Mouse (Mus musculus): ENCODE results near the gene Timm10b. TPM values are rescaled to one million over a fixed set of nuclear protein-coding genes. Genes with fewer than 3 reads are reported as not detected.

Gene Timm10b
- 164 and 183 TPM in 2 replicates for polyA plus RNA-seq (2015; fragmentation: Nextera tagmentation; extraction: Ambion mirVana)

DNA sequence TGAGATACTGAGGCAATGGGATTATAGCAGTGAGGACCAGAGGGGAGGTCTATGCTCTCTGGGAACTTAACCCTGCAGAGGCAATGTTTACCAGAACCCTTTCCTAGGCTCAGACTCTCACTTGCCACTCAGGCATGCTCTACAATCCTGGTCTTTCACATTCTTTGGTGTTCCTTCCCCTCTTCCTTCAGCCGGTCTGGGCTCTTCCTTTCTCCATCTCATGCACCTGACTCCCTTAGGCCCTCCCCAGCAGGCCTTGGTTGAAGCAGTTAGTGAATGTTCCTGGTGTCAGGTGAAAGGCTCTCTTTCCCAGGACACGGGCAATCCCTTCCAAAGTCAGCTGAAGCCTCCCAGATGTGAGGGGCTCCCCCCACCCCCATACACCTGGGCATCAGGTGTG, at the start of gene Timm10b:
TSS of gene Timm10b (plus strand) at position 301 of the 400 bp plus-strand sequence.
- H3K9me3 ChIP-seq (ENCODE audit: low read length): no peaks in the 10 kb centered on the region
- H3K36me3 ChIP-seq (ENCODE audit: insufficient read depth, low read length): peaks cover 33% of the 10 kb centered on the region
- ATAC-seq (ENCODE audit: low FRiP score, low TSS enrichment): no peak
- peak within 1 kb of the TSS; percentile 91 for H3K9ac ChIP-seq (replicated peaks; ENCODE audit: low read length)
- peaks cover 25% of the 10 kb centered on the region for H3K4me1 ChIP-seq (ENCODE audit: insufficient read depth, low read length)
- 0 out of 2 replicates have a peak, but pooled peaks cover 2% of the 10 kb centered on the region for H3K27me3 ChIP-seq (ENCODE audit: insufficient read depth, low read length)
- peak within 1 kb of the TSS; percentile 92 for H3K27ac ChIP-seq (ENCODE audit: low read length)
- H3K4me3 ChIP-seq (ENCODE audit: low read length): peak within 1 kb of the TSS; percentile 76
- WGBS: 4% methylated on average over 2 of the region's 2 CpGs
- H3K4me2 ChIP-seq (replicated peaks; ENCODE audit: low read depth, low read length): peak within 1 kb of the TSS; percentile 94

DNA sequence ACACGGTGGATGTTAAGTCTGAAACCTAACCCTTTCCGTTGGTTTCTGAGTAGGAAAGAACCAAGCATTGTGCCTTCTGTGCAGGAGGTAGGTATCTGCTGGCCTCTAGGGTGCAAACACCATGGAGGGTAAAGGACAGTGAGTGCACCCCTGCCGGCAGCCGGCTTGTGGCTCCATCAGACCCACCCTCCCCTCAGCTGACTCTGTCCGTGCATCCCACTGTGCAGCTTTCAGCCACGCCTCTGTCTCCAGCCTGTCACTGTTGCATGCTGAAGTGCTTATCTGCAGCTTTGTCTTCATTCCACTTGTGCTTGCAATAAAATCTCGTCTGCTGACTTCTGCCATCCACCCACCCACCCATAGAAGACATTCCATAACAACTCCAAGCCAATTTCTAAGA, 49.8 kb upstream of the Timm10b start:
- WGBS: 41% methylated on average over 7 of the region's 7 CpGs
- ATAC-seq (ENCODE audit: low FRiP score, low TSS enrichment): no peak

DNA sequence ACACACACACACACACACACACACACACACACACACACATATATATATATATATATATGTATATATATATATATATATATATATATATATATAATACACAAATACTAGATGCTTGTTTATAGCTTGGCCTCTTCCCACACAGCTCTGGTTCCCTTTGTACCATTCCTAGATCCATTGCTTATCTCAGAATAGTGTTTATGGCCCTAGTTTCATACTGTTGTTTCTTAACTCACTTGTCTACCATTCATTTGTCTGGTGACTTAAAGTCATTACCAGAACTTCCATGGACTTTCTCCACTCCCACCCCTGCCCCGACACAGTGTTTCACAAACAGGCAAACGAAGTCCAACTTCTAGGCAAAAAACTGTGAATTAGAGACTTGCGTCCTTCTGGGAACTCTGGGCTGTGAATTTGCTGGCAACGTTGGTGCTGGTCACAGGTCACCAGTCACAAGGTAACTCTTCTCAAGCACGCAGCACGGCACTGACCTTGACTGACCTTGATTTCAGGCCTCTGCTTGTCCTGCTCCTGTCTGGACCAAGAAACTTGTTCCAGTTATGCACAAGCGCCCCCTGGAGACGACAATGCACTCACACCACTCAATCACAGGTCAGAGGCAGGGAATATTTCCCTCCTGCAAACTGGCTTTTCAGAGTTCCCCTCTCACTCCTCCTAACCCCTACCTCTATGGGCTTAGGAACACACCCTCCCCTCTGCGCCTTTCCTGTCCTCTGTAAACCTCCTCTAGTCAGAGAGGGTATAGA, 36.8 kb upstream of the Timm10b start:
- peak; percentile 92 for ATAC-seq (ENCODE audit: low FRiP score, low TSS enrichment)
- Histone ChIP-seq H3K9me3 (ENCODE audit: low read length) (peaks cover 10% of the 10 kb centered on the region; the same call in 1 of the 2 replicates), H3K27ac (ENCODE audit: low read length) (no peak overlapping the region), H3K4me3 (ENCODE audit: low read length) (no peak overlapping the region), H3K27me3 (ENCODE audit: insufficient read depth, low read length) (no peaks in the 10 kb centered on the region), H3K4me2 (replicated peaks; ENCODE audit: low read depth, low read length) (no peak overlapping the region), H3K4me1 (ENCODE audit: insufficient read depth, low read length) (no peaks in the 10 kb centered on the region), H3K36me3 (ENCODE audit: insufficient read depth, low read length) (no peaks in the 10 kb centered on the region), H3K9ac (replicated peaks; ENCODE audit: low read length) (no peak overlapping the region)
- 29% methylated on average over 9 of the region's 9 CpGs for WGBS

More for the DNA sequence above, 49.8 kb upstream of the Timm10b start:
- H3K4me1 ChIP-seq (ENCODE audit: insufficient read depth, low read length): no peaks in the 10 kb centered on the region
- H3K36me3 ChIP-seq (ENCODE audit: insufficient read depth, low read length): no peaks in the 10 kb centered on the region
- no peak overlapping the region for H3K4me2 ChIP-seq (replicated peaks; ENCODE audit: low read depth, low read length)
- no peaks in the 10 kb centered on the region for H3K27me3 ChIP-seq (ENCODE audit: insufficient read depth, low read length)
- no peak overlapping the region for H3K27ac ChIP-seq (ENCODE audit: low read length)
- no peak overlapping the region for H3K9ac ChIP-seq (replicated peaks; ENCODE audit: low read length)
- no peaks in the 10 kb centered on the region for H3K9me3 ChIP-seq (ENCODE audit: low read length)
- H3K4me3 ChIP-seq (ENCODE audit: low read length): no peak overlapping the region

DNA sequence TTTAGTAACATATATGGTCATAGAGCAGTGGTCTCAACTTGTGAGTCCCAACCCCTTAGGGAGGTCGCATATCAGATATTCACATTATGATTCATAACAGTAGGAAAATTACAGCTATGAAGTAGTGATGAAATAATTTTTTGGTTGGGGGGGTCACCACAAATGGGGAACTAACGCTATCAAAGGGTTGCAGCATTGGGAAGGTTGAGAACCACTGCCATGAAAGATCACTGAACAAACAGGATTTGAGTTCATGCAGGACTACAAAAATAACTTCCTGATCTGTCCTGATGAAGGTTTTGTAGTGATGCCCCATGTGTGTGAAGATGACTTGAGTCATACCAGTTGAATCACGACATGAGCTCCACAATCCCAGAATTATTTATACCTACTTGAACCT, 31.4 kb upstream of the Timm10b start:
- Histone ChIP-seq H3K27ac (ENCODE audit: low read length) (no peak overlapping the region), H3K4me3 (ENCODE audit: low read length) (no peak overlapping the region), H3K4me2 (replicated peaks; ENCODE audit: low read depth, low read length) (no peak overlapping the region), H3K36me3 (ENCODE audit: insufficient read depth, low read length) (peaks cover 37% of the 10 kb centered on the region), H3K9me3 (ENCODE audit: low read length) (peaks cover 10% of the 10 kb centered on the region; the same call in 1 of the 2 replicates), H3K27me3 (ENCODE audit: insufficient read depth, low read length) (no peaks in the 10 kb centered on the region), H3K9ac (replicated peaks; ENCODE audit: low read length) (no peak overlapping the region), H3K4me1 (ENCODE audit: insufficient read depth, low read length) (no peaks in the 10 kb centered on the region)
- no peak for ATAC-seq (ENCODE audit: low FRiP score, low TSS enrichment)
- 87% methylated on average over 3 of the region's 3 CpGs for WGBS

DNA sequence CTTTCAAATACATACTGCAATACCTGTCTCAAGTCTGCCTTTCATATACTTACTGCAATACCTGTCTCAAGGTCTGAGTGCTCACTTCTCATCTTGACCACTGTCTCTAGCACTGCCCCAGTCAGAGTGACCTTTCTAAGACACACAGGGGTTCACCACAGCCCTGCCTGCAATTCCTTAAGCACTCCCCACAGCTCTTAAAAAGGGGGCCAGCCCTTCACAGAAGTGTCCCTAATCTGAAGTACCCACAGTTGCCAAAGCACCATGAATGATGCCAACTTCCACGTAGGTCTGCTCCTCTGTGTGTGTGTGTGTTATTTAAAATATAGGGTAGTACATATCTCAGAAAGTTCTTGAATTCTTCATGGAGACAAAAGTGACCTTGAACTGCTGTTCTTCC, 28.1 kb upstream of the Timm10b start:
- Histone ChIP-seq H3K4me2 (replicated peaks; ENCODE audit: low read depth, low read length) (no peak overlapping the region), H3K36me3 (ENCODE audit: insufficient read depth, low read length) (peaks cover 61% of the 10 kb centered on the region), H3K27me3 (ENCODE audit: insufficient read depth, low read length) (no peaks in the 10 kb centered on the region), H3K9ac (replicated peaks; ENCODE audit: low read length) (no peak overlapping the region), H3K4me3 (ENCODE audit: low read length) (no peak overlapping the region), H3K4me1 (ENCODE audit: insufficient read depth, low read length) (no peaks in the 10 kb centered on the region), H3K27ac (ENCODE audit: low read length) (no peak overlapping the region), H3K9me3 (ENCODE audit: low read length) (no peaks in the 10 kb centered on the region)
- 93% methylated on average over 1 of the region's 1 CpGs for WGBS
- ATAC-seq (ENCODE audit: low FRiP score, low TSS enrichment): no peak

DNA sequence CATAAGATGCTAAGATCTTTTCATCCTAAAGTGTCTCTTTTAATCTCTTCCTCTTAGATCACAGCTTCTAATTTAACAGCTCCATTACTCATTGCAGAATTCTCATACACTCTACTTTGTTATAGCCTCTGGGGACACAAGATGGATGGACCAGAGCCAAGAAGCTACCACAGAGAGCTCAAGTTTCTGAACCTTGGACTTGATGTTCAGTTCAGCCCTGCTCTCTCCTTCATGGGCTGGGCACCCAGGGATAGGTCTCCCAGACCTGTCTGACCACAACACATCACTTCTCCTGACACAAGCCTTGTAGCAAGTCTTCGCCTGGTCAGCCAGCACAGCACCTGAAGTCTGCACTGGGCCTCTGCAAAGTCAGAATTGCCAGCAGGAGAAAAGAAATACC, 25.5 kb upstream of the Timm10b start:
- Histone ChIP-seq H3K4me1 (ENCODE audit: insufficient read depth, low read length) (no peaks in the 10 kb centered on the region), H3K9me3 (ENCODE audit: low read length) (no peaks in the 10 kb centered on the region), H3K4me3 (ENCODE audit: low read length) (no peak overlapping the region), H3K9ac (replicated peaks; ENCODE audit: low read length) (no peak overlapping the region), H3K27ac (ENCODE audit: low read length) (no peak overlapping the region), H3K36me3 (ENCODE audit: insufficient read depth, low read length) (peaks cover 82% of the 10 kb centered on the region), H3K4me2 (replicated peaks; ENCODE audit: low read depth, low read length) (no peak overlapping the region), H3K27me3 (ENCODE audit: insufficient read depth, low read length) (no peaks in the 10 kb centered on the region)
- 100% methylated on average over 1 of the region's 1 CpGs for WGBS
- ATAC-seq (ENCODE audit: low FRiP score, low TSS enrichment): no peak

DNA sequence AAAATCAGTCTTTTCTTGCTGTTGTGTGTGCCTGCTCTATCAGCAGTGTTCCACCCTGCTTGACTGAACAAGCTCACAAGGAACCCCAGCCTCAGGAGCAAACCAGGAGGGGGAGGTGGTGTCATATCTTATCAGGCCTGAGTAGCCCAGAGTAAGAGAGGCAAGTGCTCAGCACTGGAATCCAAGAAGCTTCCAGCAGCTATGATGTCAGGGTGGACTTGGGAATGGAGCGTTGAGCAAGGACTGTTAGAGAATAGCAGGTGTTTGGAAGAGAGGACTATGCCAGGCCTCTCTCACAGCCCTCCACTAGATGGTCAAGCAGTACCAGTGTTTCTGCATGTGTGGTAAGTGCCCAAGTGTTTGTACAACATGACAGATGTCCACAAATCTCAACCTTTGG, 24.1 kb upstream of the Timm10b start:
- Histone ChIP-seq H3K9me3 (ENCODE audit: low read length) (no peaks in the 10 kb centered on the region), H3K27ac (ENCODE audit: low read length) (no peak overlapping the region), H3K4me2 (replicated peaks; ENCODE audit: low read depth, low read length) (no peak overlapping the region), H3K4me1 (ENCODE audit: insufficient read depth, low read length) (no peaks in the 10 kb centered on the region), H3K4me3 (ENCODE audit: low read length) (no peak overlapping the region), H3K9ac (replicated peaks; ENCODE audit: low read length) (no peak overlapping the region), H3K36me3 (ENCODE audit: insufficient read depth, low read length) (peaks cover 72% of the 10 kb centered on the region), H3K27me3 (ENCODE audit: insufficient read depth, low read length) (no peaks in the 10 kb centered on the region)
- 100% methylated on average over 1 of the region's 1 CpGs for WGBS
- no peak for ATAC-seq (ENCODE audit: low FRiP score, low TSS enrichment)

DNA sequence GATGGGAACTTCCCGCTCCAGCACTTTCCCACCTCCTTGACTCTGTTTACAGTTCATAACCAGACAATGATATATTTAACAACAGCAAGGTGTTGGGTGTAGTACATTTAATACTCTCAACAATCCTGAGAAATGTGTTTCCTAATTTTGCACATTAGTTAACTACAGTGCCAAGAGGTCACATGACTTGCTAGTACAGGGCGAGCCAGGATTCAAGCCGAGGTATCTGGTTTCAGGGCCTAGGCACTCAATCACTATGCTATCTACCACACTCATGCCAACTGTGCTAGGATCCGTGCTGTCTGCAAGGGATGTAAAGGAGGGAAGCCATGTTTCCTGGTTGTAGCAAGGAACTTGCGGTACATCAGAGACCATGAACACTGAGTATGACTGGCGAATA, 23.3 kb upstream of the Timm10b start:
- no peak overlapping the region for H3K27ac ChIP-seq (ENCODE audit: low read length)
- no peak for ATAC-seq (ENCODE audit: low FRiP score, low TSS enrichment)
- WGBS: 71% methylated on average over 6 of the region's 6 CpGs
- H3K36me3 ChIP-seq (ENCODE audit: insufficient read depth, low read length): peaks cover 64% of the 10 kb centered on the region
- no peaks in the 10 kb centered on the region for H3K9me3 ChIP-seq (ENCODE audit: low read length)
- no peak overlapping the region for H3K9ac ChIP-seq (replicated peaks; ENCODE audit: low read length)
- H3K4me1 ChIP-seq (ENCODE audit: insufficient read depth, low read length): no peaks in the 10 kb centered on the region
- no peak overlapping the region for H3K4me2 ChIP-seq (replicated peaks; ENCODE audit: low read depth, low read length)
- no peaks in the 10 kb centered on the region for H3K27me3 ChIP-seq (ENCODE audit: insufficient read depth, low read length)
- no peak overlapping the region for H3K4me3 ChIP-seq (ENCODE audit: low read length)

DNA sequence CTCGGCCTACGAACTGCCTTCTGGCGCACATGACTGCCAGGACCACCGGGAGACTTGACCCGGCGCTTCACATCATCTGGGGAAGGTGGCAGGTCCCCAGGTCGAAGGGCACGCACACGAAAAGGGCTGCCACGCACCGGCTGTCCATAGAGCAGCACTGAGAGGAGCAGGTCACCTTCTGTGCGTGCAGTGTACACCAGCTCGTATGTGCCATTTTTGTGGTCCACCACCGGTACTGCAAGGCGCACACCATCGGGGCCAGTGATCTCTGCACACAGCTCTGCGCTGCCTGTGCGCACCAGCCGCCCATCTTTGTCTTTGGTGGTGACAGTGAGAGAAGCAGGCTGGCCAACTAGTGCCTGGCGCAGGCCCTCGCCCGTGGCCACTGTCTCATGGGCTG, 22.0 kb upstream of the Timm10b start:
- no peak overlapping the region for H3K4me2 ChIP-seq (replicated peaks; ENCODE audit: low read depth, low read length)
- 95% methylated on average over 22 of the region's 22 CpGs for WGBS

DNA sequence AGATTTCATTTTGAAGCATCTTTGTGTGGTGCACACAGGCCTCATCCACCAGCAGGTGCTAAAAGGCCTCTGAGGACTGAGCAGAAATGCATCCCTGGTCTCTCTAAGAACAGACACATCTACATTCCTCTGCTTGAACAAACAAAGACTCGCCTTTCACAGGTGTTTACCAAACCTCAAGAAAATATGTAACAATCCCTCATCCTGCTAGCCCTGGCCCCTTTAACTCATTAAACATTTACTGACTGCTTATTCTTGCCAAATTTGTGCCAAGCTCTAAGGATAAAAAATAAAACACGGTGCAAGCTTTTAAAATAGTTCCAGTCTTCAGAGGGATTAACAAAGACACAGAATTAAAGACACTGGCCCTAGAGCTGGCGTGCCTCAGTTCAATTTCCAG, 20.2 kb upstream of the Timm10b start:
- Histone ChIP-seq H3K9ac (replicated peaks; ENCODE audit: low read length) (no peak overlapping the region), H3K9me3 (ENCODE audit: low read length) (no peaks in the 10 kb centered on the region), H3K4me2 (replicated peaks; ENCODE audit: low read depth, low read length) (no peak overlapping the region), H3K4me1 (ENCODE audit: insufficient read depth, low read length) (peaks cover 6% of the 10 kb centered on the region; the same call in 1 of the 2 replicates), H3K27ac (ENCODE audit: low read length) (no peak overlapping the region), H3K4me3 (ENCODE audit: low read length) (no peak overlapping the region), H3K36me3 (ENCODE audit: insufficient read depth, low read length) (peaks cover 54% of the 10 kb centered on the region), H3K27me3 (ENCODE audit: insufficient read depth, low read length) (no peaks in the 10 kb centered on the region)
- ATAC-seq (ENCODE audit: low FRiP score, low TSS enrichment): no peak
- WGBS: 76% methylated on average over 3 of the region's 3 CpGs

More for the DNA sequence above, 22.0 kb upstream of the Timm10b start:
- Histone ChIP-seq H3K9me3 (ENCODE audit: low read length) (no peaks in the 10 kb centered on the region), H3K4me3 (ENCODE audit: low read length) (no peak overlapping the region), H3K27ac (ENCODE audit: low read length) (no peak overlapping the region), H3K27me3 (ENCODE audit: insufficient read depth, low read length) (no peaks in the 10 kb centered on the region), H3K36me3 (ENCODE audit: insufficient read depth, low read length) (peaks cover 59% of the 10 kb centered on the region), H3K9ac (replicated peaks; ENCODE audit: low read length) (no peak overlapping the region), H3K4me1 (ENCODE audit: insufficient read depth, low read length) (peaks cover 6% of the 10 kb centered on the region; the same call in 1 of the 2 replicates)
- no peak for ATAC-seq (ENCODE audit: low FRiP score, low TSS enrichment)

Measured in kidney, embryonic 16.5 days (tissue).